Mouse (Mus musculus) monocyte, adult 2 months (primary cell): Measurements from ENCODE around the gene Fggy.

Source experiments
- DNase-seq, 2 experiments: peaks; one replicate each; pipeline ENCODE4 v3.0.0; 2022; ENCODE audit warnings: low spot score in 2 of 2, low read depth in 1 of 2

Fggy gene

GRCm38 (mm10) chr4:95953328-95953727 is 396.0 kb downstream of the Fggy start:
- no peak for DNase-seq

DNA sequence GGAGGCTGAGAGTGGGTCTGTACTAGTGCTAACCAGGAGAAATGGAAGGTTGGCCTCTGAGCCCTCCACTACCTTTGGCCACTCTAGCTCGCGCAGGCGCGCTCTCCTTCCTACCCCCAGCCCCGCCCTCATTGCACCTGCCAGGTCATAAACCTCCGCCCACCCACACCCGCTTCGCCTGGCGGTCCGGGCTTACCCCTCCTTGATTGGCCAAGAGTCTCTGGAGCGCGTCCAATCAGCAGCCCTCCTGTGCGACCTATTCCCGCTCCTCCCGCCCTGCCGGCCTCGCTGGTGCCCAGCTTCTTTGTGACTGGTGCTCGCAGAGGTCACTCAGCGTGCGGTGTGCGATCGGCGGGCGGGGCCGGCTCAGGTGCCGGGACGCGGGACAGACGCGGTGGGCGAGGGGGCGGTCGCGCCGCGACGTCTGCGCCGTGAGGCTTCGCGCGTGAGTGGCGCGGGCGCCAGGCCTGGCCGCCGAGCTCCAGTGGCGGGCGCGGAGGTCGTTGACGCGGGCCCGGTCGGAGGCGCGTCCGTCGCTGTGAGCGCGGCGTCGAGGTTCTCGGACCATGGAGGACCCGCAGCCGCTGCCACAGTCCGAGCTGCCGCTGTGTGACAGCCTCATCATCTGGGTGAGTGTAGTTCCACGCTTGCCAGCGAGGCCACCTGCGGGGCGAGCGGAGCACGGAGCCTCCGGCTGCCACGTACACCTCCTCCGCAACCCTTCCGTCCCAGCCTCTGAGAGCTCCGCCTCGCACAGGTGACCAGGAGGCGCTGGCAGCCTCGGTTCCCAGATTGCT is 409.8 kb downstream of the Fggy start, which contains the start of gene Hook1:
Hook1 (plus strand) TSS at position 313 of the 797 bp plus-strand sequence.
- peak; percentile 13 to 20 for DNase-seq
